Mouse (Mus musculus) B cell, adult 2 months (primary cell): ENCODE measurements around the gene F7.

ENCODE experiments used
- DNase-seq, 2 experiments: peaks; one replicate each; pipeline ENCODE4 v3.0.0; 2022

F7 gene

DNA sequence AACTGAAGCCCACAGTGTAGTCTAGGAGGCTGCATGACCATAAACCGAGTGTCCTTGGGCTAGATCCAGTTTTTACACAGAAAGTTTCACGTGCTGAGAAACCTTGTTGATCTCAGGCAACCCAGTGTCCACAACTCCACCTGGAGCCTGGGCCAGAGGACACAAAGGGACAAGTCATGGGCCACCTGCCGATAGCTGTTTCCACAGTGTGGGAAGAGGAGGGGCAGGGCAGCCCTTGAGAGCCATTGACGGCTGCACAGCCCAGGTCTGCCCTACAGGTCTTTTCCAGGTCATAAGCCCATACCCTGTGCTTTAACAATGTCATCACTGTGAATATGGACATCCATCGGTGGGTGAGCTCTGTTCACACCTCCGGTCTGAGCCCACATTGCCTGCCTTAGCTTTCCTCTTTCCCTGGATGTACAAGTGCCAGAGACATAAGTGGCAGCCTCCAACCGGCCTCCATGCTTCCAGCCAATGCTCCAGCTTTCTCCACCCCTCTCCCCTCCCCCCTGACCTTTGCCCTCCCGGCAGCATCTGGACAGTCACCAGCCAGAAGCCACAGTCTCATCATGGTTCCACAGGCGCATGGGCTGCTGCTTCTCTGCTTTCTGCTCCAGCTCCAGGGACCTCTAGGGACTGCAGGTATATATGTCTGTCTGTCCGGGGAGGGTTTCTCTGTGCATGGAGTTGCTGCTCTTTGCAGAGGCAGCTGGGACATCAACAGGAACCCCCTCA lies at the start of gene F7:
F7 (plus strand) TSS at position 548 of the 738 bp plus-strand sequence.
- DNase-seq, result no peak

DNA sequence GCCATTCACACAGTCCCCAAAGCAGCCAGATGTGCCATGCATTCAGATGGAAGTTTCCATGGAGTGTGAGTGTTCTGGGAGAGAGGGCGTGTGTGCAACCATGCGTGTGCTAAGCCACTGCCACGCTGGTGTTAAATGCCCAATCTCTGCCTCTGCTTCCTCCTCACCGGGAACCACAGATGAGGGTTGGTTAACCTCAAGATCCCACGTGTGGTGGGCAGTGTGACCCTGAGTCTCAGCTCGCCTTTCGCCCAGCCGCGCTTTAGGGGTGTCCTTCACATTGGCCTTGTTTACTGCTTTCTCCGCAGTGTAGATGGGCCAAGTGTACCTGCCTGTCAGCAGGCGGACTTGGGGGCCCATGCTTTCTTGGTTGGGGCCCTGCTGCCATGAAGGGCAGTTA lies 49.5 kb upstream of the F7 start:
- DNase-seq, result no peak

DNA sequence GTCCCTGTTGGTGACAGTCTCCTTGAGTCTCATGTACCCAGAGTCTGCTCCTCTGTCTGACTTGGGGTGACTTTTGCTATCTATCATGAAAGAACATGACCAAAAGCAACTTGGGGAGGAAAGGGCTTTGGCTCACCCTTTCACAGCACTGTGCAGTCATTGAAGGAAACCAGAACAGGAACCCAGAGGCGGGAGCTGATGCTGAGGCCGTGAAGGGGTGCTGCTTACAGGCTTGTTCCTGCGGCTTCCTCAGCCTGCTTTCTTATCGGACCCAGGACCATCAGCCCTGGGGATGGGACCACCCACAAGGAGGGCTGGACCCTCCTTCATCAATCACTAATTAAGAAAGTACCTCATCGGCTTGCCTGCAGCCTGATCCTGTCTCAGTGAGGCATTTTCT lies 49.1 kb upstream of the F7 start:
- no peak for DNase-seq

DNA sequence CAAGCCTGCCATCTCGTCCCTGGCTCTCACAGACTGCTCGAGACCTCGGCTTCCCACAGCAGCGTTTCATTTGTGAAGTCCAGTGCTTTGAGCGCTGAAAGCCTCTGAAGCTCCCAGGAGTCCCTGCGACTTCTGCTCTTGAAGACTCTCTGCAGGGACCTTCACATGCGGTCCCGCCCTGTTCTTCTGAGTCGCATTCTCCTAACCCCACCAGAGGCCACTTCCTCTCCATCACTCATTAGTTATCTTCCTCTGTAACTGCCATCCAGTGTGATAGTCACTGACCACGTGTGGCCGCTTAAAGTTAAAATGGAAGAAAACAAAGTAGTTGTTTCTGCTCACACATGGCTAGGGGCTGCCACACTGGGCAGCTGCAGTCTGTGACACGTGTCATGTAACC lies 48.5 kb upstream of the F7 start:
- no peak for DNase-seq

DNA sequence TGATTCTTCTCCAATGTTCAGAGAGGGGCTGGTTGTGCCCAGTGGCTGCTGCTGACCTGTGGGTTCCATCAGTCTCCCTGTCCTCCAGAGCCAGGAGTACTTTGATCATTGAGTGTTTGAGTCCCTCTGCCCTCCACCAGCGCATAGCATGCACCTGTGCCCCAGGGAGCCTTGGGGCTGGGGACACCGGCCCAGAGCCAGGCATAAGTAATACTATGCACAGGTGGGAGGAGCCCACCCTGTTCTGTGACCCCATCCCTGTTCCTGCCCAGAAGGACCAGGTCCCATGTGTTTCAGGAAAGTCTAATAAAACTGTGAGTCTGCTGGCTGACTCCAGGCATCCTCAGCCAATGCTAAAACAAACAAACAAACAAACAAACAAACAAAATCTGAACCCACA lies 47.5 kb upstream of the F7 start:
- DNase-seq, result no peak

DNA sequence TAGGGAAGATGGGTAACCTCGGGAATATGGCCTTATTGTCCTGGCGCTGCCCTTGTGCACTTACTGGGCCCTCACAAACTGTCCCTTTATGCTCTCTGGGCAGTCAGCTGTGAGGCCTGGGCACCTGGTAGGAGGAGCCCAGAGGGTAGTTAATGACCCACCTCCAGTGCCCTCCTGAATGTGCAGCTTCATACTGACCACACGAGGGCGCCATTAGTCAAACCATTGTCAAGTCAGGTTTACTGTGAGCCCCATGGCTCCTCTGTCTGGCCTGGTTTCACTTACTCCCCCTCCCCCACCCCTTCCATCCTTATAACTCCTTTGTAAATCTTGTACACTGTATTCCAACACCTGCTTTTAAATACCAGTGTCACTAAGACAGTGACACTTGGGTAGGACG lies 47.1 kb upstream of the F7 start:
- peak; percentile 29 to 35 for DNase-seq

DNA sequence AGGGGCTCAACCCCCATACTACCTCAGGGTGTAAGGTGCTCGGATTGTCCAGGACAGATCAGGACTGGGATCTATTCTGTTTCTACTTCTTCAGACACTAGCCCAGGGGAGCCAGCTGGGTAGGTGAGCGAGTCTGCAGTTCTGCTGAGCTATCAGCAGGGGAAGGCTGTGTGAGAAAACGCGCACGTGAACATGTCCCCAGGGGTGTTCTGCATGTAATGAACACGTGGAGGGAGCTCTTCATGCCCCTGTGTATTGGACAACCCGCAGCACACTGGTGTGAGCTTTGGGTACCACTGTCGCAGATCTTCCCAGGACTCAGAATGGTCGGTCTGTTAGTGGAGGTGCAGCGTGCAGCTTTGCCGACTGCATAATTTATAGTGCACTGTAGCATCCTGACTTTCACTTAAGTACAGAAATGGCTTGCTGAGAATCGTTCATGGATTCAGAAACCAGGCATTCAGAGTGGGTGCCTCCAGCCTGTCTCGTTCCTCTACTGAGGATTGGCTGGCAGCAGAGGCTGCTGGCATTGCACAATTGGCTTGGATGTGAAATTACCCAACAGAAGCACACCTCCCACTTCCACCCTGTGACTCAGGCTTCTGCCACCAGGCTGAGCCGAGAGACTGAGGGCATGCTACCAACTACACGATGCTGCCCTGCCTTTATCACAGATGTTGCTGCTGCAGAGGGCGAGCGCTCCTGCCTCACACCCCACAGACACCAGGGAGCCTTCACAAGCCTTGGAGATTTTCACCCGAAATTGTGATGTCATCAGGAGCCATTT lies 42.0 kb upstream of the F7 start:
- DNase-seq, result no peak

DNA sequence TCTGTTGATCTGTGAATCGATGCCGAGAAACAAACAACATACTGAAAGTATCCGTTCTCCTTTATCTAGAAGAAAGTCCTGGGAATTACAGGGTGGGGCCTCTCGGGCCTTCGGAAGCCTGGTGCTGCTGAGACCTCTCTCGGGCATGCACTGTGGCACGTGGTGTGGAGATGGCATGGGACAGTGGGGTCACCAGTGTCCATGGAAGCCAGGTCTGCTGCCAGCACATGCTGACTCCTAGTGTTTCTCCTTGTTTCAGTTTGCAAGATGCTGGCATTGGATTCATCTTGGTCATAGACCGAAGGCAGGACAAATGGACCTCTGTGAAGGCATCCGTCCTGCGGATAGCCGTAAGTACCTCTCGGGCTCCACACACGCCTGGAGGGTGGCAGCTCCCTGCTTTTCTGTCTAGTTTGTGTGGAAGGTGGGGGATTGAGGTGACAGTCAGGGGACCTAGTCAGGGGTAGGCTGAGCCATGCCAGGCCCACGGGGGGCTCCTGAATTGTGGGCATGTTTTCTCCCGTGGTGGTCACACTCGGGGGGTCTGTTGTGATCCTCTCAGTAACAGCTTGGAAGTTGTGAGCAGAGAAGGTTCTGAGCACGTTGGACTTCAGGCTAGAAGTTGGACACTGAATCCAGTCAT lies 41.1 kb upstream of the F7 start:
- DNase-seq, result no peak

DNA sequence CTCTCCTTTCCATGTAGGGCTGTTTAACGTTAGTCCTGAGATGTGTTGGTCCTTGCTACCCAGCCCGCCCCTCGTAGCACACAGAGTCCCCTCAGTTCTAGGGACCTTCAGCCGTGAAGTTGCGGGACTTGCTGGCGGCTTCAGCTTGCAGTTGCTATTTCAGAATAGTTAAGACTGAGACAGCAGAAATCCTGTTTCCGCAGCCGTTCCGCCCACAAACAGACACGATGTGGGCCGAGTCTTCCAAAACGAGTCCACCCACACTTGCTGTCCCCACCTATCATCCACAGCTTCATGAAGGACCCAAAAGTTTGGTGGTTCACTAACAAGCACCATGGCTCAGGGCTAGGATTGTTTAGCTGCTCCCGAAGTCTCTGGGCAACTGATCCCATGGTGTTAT lies 40.6 kb upstream of the F7 start:
- no peak for DNase-seq

DNA sequence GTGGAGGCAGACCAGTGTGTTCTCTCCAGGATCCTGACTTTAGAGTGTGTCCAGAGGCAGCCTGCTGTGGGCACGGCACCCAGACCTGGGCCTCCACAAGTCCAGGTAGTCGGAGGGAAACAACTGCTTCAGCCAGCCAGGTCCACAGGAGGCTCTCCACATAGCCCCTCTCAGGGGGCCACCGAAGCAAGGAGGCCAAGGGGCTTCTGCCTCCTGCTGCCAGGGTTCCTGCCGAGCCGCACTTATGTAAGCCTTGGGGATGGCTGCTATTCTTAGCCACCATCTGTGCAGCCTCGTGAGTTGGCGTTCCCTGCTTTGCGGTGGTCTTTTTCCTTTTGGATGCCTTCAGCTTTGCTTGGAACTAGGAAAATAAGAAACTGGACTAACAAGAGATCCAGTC lies 38.3 kb upstream of the F7 start:
- no peak for DNase-seq

DNA sequence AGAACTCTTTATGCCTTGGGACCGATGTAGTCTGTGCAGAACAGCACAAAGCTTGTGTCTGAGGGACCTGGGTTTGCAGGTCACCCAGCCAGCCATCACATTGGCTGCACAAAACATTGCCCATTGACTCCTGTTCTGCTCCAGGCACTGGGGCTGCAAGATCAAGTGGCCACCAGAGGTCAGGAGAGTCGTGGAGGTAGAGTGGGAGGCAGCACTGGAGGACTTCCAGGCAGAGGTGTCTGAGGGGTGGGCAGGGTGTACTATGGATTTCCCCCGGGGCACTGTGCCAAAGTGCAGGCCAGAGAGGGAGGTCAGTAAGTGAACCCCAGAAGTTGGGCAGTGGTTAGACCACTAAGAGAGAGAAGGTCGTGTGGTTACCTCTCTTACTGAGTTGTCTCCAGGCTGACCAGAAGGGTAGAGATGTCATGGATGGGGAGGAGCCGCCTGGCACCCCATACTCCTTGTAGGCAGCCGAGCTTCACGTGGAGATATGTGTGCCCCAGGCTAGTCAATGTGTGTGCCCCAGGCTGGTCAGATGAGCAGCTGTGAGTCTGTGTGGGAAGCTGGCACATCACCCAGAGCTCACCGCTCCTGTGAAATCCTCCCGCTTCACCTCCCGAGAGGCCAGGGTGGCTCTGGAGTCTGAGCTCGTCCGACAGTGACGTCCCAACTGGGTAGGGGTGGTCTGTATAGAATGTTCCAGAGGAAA lies 37.0 kb upstream of the F7 start:
- no peak for DNase-seq

DNA sequence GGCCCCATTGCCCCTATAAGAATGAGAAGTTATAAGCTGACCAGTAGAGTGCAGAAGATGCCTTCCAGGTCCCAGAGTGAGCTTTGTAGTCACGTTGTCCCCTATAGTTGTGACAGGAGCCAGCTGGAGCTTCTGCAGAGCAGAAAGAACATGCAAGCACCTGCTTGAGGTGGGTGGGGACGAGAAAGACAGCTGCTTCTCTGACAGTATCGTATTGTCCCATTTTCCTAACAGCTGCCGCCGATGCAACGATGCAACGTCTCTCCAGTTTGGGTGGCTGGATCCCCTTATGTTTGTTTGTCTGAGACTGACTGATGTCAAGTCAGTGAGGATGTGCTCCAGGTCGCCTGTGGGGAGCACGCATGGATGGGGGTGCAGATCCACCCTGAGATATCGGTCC lies 34.4 kb upstream of the F7 start:
- DNase-seq, result no peak

DNA sequence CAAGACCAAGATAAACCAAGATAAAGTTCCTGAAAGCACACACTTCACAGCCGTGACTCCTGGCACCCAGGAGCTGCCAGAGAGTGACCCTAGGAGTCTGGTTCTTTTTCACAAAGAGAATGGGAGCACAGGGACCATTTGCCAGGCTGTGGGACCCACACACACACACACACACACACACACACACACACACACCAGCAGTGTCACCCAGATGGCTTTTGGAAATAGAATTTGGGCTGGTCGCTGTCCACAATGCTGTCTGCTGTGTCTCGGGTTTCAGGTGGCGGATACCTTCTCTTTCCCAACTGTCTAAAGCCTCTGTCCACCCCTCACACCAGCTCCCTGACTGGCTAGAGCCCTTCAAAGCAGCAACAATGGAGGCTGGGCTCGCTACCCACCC lies 31.4 kb upstream of the F7 start:
- DNase-seq, result no peak

DNA sequence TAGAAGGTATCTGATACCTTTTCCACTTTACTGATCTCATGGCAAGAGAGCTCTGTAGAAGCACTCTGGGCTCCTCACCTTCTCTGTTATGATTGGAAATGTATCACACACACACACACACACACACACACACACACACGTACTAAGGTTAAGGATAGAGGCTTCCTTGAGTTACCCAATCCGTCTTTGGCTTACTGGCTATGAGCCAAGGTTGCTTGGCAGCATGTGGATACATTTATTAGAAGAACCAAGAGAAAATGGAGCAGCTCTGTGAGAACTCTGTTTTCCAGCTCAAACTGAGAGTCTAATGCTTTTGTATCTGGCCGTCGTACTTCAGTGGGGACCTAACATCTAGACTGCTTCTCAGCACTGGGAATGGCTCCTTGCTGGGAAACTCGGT lies 30.4 kb upstream of the F7 start:
- no peak for DNase-seq

DNA sequence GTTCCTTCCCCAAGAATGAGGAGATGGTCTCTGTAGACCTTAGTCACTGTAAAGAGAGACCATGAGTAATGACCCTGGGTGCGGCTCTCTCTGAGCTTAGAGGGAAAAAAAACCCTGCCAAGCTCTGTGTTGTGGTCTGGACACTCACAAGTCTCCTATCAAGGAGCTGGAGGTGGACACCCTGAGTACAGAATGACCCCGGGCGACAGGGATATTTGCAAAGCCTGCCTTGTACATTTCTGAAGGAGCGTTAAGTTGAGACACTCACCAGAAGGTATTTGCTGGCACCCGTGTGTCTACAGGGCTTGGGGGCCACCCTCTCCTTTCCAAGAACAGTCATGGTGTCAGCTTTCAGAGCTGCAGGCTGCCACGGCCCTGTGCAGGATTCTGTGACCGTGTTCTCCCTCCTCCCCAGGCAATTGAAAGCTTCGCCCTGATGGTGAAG lies 29.0 kb upstream of the F7 start:
- no peak for DNase-seq

DNA sequence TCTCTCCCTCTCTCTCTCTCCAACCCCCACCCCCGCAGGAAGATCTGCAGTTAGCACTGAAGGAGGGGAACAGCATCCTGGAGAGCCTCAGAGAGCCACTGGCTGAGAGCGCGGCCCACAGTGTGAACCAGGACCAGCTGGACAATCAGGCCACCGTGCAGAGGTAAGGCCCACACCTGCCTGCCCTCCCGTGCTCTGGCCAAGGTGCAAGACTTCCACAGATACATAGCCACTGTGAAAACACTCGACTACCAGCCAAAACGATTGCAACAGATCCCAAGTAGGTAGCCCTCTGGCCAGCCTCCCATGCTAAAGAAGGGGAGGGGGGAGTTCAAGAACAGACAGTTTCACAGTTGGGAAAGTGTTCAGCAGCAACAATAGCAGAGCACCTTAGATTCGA lies 27.5 kb upstream of the F7 start:
- no peak for DNase-seq

DNA sequence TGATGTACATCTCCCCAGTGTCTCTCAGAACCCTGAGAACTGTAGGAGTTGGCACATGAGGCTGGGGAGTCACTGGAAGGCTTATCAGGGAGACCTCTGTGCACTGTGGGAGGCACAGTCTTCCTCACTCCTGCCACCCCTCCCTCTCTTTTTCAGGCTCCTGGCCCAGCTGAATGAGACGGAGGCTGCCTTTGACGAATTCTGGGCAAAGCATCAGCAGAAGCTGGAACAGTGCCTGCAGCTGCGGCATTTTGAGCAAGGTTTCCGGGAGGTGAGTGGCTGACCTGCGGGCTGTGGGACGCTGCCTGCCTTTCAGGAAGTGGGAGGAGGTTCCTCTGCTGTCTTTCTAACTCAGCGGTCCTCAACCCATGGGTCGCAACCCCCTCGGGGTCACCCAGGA lies 26.0 kb upstream of the F7 start:
- DNase-seq, result no peak

DNA sequence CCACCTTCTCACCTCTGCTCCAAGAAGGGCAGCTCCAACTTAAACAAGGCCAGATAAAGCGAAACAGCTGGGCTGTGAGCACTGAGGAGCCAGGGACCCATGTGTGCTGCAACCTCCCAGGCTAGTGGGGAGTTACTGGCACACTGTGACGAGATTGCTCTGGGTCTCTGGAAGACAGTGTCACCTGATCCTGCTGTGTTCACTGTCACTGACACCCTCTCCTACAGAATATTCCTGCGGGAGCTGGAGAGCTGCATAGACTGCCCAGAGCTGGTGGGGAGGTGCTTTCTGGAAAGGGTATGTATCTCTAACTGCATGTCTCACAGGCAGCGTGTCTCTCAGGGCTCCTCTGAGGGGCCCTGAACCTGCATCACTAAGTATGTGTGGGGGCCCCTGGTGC lies 18.4 kb upstream of the F7 start:
- no peak for DNase-seq

DNA sequence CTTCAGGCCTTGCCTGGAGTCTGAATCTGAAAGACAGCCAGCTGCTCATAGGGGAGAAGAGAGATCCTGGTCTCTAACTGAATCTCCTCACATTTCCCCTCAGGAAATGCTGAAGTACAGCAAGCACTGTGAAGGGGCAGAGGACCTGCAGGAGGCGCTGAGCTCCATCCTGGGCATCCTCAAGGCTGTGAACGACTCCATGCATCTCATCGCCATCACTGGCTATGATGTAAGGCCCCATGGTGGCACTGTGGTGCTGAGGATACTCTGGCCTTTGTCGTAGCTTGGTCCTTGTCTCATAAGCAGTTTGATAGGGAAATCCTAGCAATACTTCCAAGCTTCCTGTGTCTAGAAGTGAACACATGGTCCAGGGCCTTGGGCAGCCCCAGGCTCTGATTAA lies 15.5 kb upstream of the F7 start:
- no peak for DNase-seq

DNA sequence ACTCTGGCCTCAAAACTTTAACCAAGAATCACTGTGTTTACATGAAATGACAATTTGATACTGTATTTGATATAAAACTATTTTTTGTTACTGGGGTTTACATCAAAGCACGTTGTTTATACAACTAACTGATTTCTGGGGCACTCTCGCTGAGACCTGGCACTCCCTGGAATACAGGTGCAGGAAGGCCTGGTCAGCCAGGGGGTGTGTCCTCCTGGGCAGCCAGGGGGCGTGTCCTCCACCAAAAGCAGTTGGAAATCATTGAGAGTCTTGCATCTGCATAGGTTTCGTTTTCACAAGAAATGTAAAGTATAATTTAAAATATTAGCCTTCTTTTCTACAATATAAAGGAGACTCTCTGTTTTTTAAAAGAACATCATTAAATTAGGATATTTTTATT lies 6.3 kb upstream of the F7 start:
- no peak for DNase-seq

DNA sequence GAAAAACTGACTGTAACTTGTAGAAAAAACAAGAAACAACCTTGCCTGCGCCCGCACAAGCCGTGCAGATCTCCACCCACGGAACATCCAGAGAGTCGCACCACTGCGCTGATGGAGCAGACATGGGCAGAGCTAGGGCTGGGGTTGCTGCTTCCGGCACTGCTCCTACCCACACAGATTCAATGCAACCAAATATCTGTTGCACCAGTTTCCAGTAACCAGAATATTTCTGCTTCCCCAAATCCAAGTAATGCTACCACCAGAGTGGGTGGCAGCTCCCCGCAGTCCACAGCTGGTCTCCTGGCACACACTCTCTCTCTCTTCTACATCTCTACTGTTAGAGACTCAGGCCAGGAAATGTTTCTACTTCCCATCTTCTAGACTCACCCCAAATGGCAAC lies 4.0 kb upstream of the F7 start:
- DNase-seq, result no peak

DNA sequence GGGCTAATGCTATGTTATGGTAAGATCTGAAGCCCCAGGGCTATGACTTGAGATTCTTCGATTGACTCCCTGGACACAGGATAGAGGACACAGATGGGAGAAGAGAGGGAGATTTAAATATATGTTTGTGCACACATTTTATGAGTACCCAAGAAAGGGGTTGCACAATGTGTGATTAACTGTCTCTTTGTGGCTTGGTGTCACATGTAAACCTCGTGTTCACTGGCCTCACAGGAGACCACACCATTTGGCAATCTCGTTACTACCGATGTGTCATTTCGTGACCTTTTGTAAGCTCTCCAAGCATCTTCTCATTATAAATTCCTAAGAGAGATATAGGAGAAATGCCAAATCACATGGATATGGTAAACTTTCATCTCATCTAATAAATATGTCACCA lies 1.8 kb downstream of the F7 start:
- DNase-seq, result no peak

DNA sequence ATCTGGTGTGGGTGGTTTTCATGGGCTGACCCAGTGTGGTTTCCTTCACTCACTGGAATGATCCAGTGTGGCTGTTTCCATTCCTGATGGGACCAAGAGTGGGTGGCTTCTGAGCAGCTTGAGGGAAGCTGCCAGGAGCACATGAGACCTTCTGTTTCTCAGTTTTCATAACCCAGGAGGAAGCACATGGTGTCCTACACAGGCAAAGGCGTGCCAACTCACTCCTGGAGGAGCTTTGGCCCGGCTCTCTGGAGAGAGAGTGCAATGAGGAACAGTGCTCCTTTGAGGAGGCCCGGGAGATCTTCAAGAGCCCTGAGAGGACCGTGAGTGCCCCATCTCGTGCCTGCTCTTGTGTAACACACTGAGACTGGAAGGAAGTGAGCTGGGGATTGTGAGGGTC lies 2.6 kb downstream of the F7 start:
- no peak for DNase-seq
